Mouse (Mus musculus) cerebellum, adult 9-10 months (tissue): ENCODE data around the gene Pparg.

ENCODE experiments used
- DNase-seq: peaks from one replicate; pipeline ENCODE4 v3.0.0; 2022

The Pparg gene

GRCm38 (mm10) chr6:115361606-115362462 lies 1.1 kb downstream of the Pparg start:
- DNase-seq, result peak; percentile 23

- no peak for DNase-seq
Observed at GRCm38 (mm10) chr6:115366869-115367610, 6.3 kb downstream of the Pparg start.

GRCm38 (mm10) chr6:115374871-115375852 lies 14.4 kb downstream of the Pparg start:
- no peak for DNase-seq

- no peak for DNase-seq
Observed at GRCm38 (mm10) chr6:115380596-115380995, 19.8 kb downstream of the Pparg start.

- no peak for DNase-seq
Observed at GRCm38 (mm10) chr6:115382712-115383111, 22.0 kb downstream of the Pparg start.

- no peak for DNase-seq
Observed at GRCm38 (mm10) chr6:115389945-115390540, 29.3 kb downstream of the Pparg start.

GRCm38 (mm10) chr6:115396911-115397310 lies 36.2 kb downstream of the Pparg start:
- no peak for DNase-seq

GRCm38 (mm10) chr6:115404354-115404753 lies 43.6 kb downstream of the Pparg start:
- DNase-seq, result no peak

GRCm38 (mm10) chr6:115411477-115411876 lies 50.7 kb downstream of the Pparg start:
- no peak for DNase-seq

GRCm38 (mm10) chr6:115418171-115418570 lies 57.4 kb downstream of the Pparg start:
- no peak for DNase-seq

GRCm38 (mm10) chr6:115418964-115419363 lies 58.2 kb downstream of the Pparg start:
- DNase-seq, result no peak

GRCm38 (mm10) chr6:115420963-115421362 lies 60.2 kb downstream of the Pparg start:
- no peak for DNase-seq

- DNase-seq, result no peak
Observed at GRCm38 (mm10) chr6:115421665-115422064, 60.9 kb downstream of the Pparg start.

GRCm38 (mm10) chr6:115424433-115424832 lies 63.7 kb downstream of the Pparg start:
- DNase-seq, result no peak

GRCm38 (mm10) chr6:115432726-115433125 lies 72.0 kb downstream of the Pparg start:
- DNase-seq, result no peak

- DNase-seq, result no peak
Observed at GRCm38 (mm10) chr6:115434054-115434453, 73.3 kb downstream of the Pparg start.

GRCm38 (mm10) chr6:115434816-115435215 lies 74.1 kb downstream of the Pparg start:
- no peak for DNase-seq

- DNase-seq, result no peak
Observed at GRCm38 (mm10) chr6:115440231-115441006, 79.7 kb downstream of the Pparg start.

GRCm38 (mm10) chr6:115452501-115452900 lies 91.8 kb downstream of the Pparg start:
- DNase-seq, result no peak

GRCm38 (mm10) chr6:115462743-115463337 lies 102.1 kb downstream of the Pparg start:
- peak; percentile 84 for DNase-seq

GRCm38 (mm10) chr6:115463338-115463737 lies 102.6 kb downstream of the Pparg start:
- DNase-seq, result no peak
